Mouse (Mus musculus) stomach, embryonic 16.5 days (tissue): ENCODE results near the gene Tlr4. TPM values are rescaled to one million over a fixed set of nuclear protein-coding genes. Genes with fewer than 3 reads are reported as not detected.

ENCODE experiments used
- ATAC-seq: fragments of 200-750 bp; cut with Nextera tagmentation; 2 replicates; pipeline ENCODE4 v1.8.0; 2017; ENCODE audit warnings: moderate number of reproducible peaks, moderate TSS enrichment; ENCODE audit not compliant: insufficient read depth, low FRiP score
- H3K27ac ChIP-seq: fragments of 300-500 bp; sonication (generic); 2 replicates; pipeline ENCODE4 v1.5.1; 2014; ENCODE audit warnings: low read length
- H3K27me3 ChIP-seq: fragments of 300-500 bp; sonication (generic); 2 replicates; pipeline ENCODE4 v1.6.1; 2014; ENCODE audit warnings: low read length, control low read depth, mixed read lengths; ENCODE audit not compliant: control insufficient read depth, insufficient read depth
- H3K36me3 ChIP-seq: fragments of 300-500 bp; sonication (generic); 2 replicates; pipeline ENCODE4 v1.6.1; 2014; ENCODE audit warnings: low read length; ENCODE audit not compliant: control insufficient read depth, insufficient read depth
- H3K4me1 ChIP-seq: fragments of 300-500 bp; sonication (generic); 2 replicates; pipeline ENCODE4 v1.6.1; 2014; ENCODE audit warnings: low read length, control low read depth, mixed read lengths; ENCODE audit not compliant: control insufficient read depth, insufficient read depth
- H3K4me2 ChIP-seq: fragments of 300-500 bp; sonication (generic); 2 replicates; pipeline ENCODE4 v1.6.1; 2014; ENCODE audit warnings: low read depth, low read length, mixed read lengths
- H3K4me3 ChIP-seq: fragments of 300-500 bp; sonication (generic); replicated peaks from 2 replicates; pipeline ENCODE4 v1.5.1; 2014; ENCODE audit warnings: mild to moderate bottlenecking, low read length
- H3K9ac ChIP-seq: fragments of 300-500 bp; sonication (generic); 2 replicates; pipeline ENCODE4 v1.6.1; 2014; ENCODE audit warnings: low read length
- H3K9me3 ChIP-seq: fragments of 300-500 bp; sonication (generic); replicated peaks from 2 replicates; pipeline ENCODE4 v1.6.1; 2016; ENCODE audit warnings: low read length, control low read depth; ENCODE audit not compliant: control insufficient read depth
- WGBS: fragments of 180-500 bp; shearing (Covaris S2); extraction: QIAGEN DNeasy Blood & Tissue Kit; methylation state at CpG from one replicate; pipeline ENCODE4 v1.1.7; 2014; 5-methylcytosine and 5-hydroxymethylcytosine counted together
- polyA plus RNA-seq: library from polyadenylated mRNA; unstranded; fragments of >200 nt; fragmentation: Nextera tagmentation; extraction: Ambion mirVana; gene quantifications from 2 replicates; pipeline ENCODE4 v1.2.1, GENCODE M21; 2015

The Tlr4 gene
- polyA plus RNA-seq, 1 experiment from 2014 or later = 2.9 TPM

DNA sequence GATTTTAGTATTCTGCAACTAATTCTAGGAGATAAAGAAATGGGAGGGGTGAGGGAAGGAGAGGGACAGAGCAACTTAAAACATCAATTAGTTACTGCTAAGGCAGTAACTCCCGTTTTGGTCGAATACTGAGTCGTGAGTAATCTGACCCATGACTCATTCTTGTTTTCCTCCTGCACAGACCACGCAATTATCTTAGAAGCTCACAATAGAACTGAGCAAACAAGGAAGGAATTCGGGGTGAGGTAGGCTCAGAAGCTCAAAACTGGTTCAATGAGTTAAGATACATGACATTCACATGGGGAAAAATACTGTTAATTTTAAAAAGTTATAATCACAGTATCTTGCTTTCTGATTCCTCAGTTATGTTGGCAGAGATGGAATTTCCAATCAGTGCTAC, 1.3 kb downstream of the Tlr4 start:
- Histone ChIP-seq H3K4me2 (no peak overlapping the region), H3K4me3 (no peak overlapping the region; the same call in 1 of the 2 replicates), H3K9ac (no peak overlapping the region), H3K36me3 (no peaks in the 10 kb centered on the region), H3K4me1 (peaks cover 15% of the 10 kb centered on the region), H3K9me3 (no peaks in the 10 kb centered on the region), H3K27ac (peak overlapping the region; percentile 84), H3K27me3 (no peaks in the 10 kb centered on the region)
- ATAC-seq = peak; percentile 87
- WGBS = 23% methylated on average over 5 of the region's 5 CpGs

DNA sequence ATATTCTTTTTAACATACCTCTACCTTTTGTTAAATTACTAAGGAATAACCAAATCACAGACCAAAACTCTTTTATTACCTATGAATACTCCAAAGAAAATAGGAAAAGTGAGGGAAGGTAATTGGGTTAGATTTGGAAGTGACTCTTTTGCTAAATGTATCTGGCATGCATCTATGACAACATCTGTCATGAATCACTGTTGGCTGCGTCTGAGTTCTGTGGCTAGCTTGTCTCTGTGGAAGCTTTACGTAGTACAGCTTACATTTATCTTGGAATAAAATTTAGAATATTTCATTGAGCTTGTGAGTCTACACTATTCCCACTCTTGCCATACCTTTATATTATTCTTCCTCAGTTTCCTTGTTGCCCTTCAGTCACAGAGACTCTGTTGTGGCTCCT, 10.7 kb downstream of the Tlr4 start:
- Histone ChIP-seq H3K27me3 (no peaks in the 10 kb centered on the region), H3K9ac (no peak overlapping the region), H3K9me3 (no peaks in the 10 kb centered on the region), H3K27ac (no peak overlapping the region), H3K4me3 (no peak overlapping the region), H3K4me2 (no peak overlapping the region), H3K4me1 (no peaks in the 10 kb centered on the region), H3K36me3 (no peaks in the 10 kb centered on the region)
- WGBS = 66% methylated on average over 2 of the region's 2 CpGs
- no peak for ATAC-seq

GRCm38 (mm10) chr4:66843255-66843654, 15.9 kb downstream of the Tlr4 start:
- Histone ChIP-seq H3K4me2 (no peak overlapping the region), H3K9me3 (no peaks in the 10 kb centered on the region), H3K27me3 (no peaks in the 10 kb centered on the region), H3K4me3 (no peak overlapping the region), H3K27ac (no peak overlapping the region), H3K9ac (no peak overlapping the region), H3K36me3 (no peaks in the 10 kb centered on the region), H3K4me1 (no peaks in the 10 kb centered on the region)
- no peak for ATAC-seq
- WGBS = 61% methylated on average over 1 of the region's 1 CpGs

GRCm38 (mm10) chr4:66852011-66852410, 24.6 kb downstream of the Tlr4 start:
- Histone ChIP-seq H3K4me2 (no peak overlapping the region), H3K4me1 (no peaks in the 10 kb centered on the region), H3K4me3 (no peak overlapping the region), H3K36me3 (no peaks in the 10 kb centered on the region), H3K9ac (no peak overlapping the region), H3K27me3 (no peaks in the 10 kb centered on the region), H3K27ac (no peak overlapping the region), H3K9me3 (no peaks in the 10 kb centered on the region)
- ATAC-seq = no peak
- 69% methylated on average over 3 of the region's 3 CpGs for WGBS

GRCm38 (mm10) chr4:66856992-66857391, 29.6 kb downstream of the Tlr4 start:
- no peak overlapping the region for H3K27ac ChIP-seq
- H3K9me3 ChIP-seq = no peaks in the 10 kb centered on the region

GRCm38 (mm10) chr4:66869919-66870318, 42.5 kb downstream of the Tlr4 start:
- Histone ChIP-seq H3K27me3 (no peaks in the 10 kb centered on the region), H3K4me3 (no peak overlapping the region), H3K27ac (no peak overlapping the region), H3K4me1 (no peaks in the 10 kb centered on the region), H3K9me3 (no peaks in the 10 kb centered on the region), H3K9ac (no peak overlapping the region), H3K36me3 (no peaks in the 10 kb centered on the region), H3K4me2 (no peak overlapping the region)
- 78% methylated on average over 7 of the region's 7 CpGs for WGBS
- no peak for ATAC-seq

More at GRCm38 (mm10) chr4:66856992-66857391, 29.6 kb downstream of the Tlr4 start:
- Histone ChIP-seq H3K36me3 (no peaks in the 10 kb centered on the region), H3K27me3 (no peaks in the 10 kb centered on the region), H3K4me2 (no peak overlapping the region), H3K9ac (no peak overlapping the region), H3K4me1 (no peaks in the 10 kb centered on the region), H3K4me3 (no peak overlapping the region)
- no peak for ATAC-seq
- WGBS = 88% methylated on average over 1 of the region's 1 CpGs

GRCm38 (mm10) chr4:66872026-66872425, 44.6 kb downstream of the Tlr4 start:
- Histone ChIP-seq H3K27me3 (no peaks in the 10 kb centered on the region), H3K9me3 (no peaks in the 10 kb centered on the region), H3K27ac (no peak overlapping the region), H3K4me2 (no peak overlapping the region), H3K9ac (no peak overlapping the region), H3K36me3 (no peaks in the 10 kb centered on the region), H3K4me3 (no peak overlapping the region), H3K4me1 (no peaks in the 10 kb centered on the region)
- no peak for ATAC-seq
- 86% methylated on average over 5 of the region's 5 CpGs for WGBS

DNA sequence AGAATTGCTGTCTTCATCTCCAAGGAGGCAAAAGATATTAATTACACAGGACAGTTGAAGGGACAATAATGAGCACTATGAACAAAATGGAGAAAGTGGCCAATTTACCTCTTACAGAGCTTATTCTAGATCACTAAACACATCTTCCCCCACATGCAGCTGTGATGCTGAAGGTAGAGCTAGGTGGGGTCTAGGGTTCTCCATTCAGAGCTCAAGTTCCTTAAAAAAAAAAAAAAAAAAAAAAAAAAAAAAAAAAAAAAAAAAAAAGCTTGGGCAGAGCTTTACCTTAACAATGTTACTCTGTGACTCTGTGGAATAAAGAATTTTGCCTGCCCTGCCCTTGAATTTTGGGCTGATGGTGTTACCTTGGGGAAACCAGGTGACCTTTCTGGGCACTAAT, 46.0 kb downstream of the Tlr4 start:
- Histone ChIP-seq H3K27me3 (no peaks in the 10 kb centered on the region), H3K9ac (no peak overlapping the region), H3K4me1 (no peaks in the 10 kb centered on the region), H3K27ac (no peak overlapping the region), H3K36me3 (no peaks in the 10 kb centered on the region), H3K4me3 (no peak overlapping the region), H3K9me3 (no peaks in the 10 kb centered on the region), H3K4me2 (no peak overlapping the region)
- no peak for ATAC-seq

DNA sequence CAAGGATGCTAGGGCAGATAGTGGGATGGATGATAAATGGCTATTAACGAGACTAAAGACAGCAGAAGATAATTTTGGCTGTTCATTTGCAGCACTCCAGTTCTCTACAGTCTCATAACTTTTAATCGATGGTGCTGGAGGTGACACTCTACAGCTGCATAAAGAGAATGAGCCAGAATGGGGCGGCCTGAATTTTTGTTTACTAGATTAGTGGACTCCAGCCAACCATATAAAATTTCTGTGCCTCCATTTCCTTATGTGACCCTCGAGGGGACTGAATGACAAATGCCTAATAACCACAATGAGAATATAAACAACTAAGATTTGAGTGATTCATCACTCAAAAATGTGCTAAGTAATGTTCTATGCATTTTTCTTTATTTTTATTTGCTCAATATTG, 48.4 kb downstream of the Tlr4 start:
- no peak overlapping the region for H3K4me3 ChIP-seq
- no peak for ATAC-seq
- 42% methylated on average over 4 of the region's 4 CpGs for WGBS
- H3K27ac ChIP-seq = no peak overlapping the region
- no peaks in the 10 kb centered on the region for H3K27me3 ChIP-seq
- H3K9ac ChIP-seq = no peak overlapping the region
- H3K36me3 ChIP-seq = no peaks in the 10 kb centered on the region
- no peaks in the 10 kb centered on the region for H3K4me1 ChIP-seq
- no peaks in the 10 kb centered on the region for H3K9me3 ChIP-seq
- H3K4me2 ChIP-seq = no peak overlapping the region

- WGBS = 70% methylated on average over 11 of the region's 11 CpGs
- Histone ChIP-seq H3K4me3 (no peak overlapping the region), H3K27ac (no peak overlapping the region), H3K27me3 (no peaks in the 10 kb centered on the region), H3K9me3 (no peaks in the 10 kb centered on the region), H3K36me3 (no peaks in the 10 kb centered on the region), H3K9ac (no peak overlapping the region), H3K4me1 (no peaks in the 10 kb centered on the region), H3K4me2 (no peak overlapping the region)
- no peak for ATAC-seq
These were observed 50.2 kb downstream of the Tlr4 start for GRCm38 (mm10) chr4:66877609-66878008.
